Mouse (Mus musculus): Measurements from ENCODE around the gene Grin2c.

DNA sequence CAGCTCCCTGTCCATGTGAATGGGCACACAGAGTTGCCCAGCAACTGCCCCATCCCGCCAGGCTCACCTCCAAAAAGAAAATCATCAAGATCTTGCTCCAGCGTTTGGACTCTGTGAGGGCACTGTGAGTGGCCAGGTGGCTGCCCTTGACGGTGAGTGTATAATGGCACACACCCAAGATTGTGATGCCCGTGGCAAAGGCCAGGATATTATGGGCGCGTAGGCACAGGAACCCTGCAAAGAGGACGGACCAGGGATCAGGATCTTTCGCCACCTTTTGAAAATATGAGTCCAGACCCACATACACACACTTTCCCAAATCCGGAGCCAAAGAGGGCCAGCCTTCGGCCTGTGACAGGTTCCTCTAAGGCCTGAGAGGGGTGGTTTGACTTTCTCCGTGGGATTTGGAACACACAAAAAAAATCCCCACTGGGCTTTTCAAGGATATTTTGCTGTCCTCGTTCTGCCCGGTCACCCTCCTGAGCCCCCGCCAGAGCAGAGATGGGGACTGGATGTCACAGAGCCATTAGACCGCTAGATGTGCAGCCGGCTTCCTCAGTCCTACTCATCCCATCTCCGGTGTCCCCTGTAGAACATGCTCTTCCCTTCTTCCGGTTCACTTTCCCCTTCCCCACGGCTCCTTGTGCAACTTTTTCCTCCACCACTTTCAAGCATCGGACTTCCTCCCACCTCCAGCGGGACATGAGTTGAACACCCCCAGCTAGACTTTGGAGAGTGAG, 29.6 kb upstream of the Grin2c start:
- TF ChIP-seq CTCF (IDR thresholded peaks at IDR 0.05; ENCODE audit: control insufficient read depth, insufficient read depth, insufficient read length), result no peak
- TF ChIP-seq USF1 (IDR thresholded peaks at IDR 0.05; ENCODE audit: low read depth), result no peak
- TF ChIP-seq MYOG (IDR thresholded peaks at IDR 0.05; ENCODE audit: control insufficient read depth, extremely low read depth, insufficient read length), result no peak
- TF ChIP-seq MYOD1 (IDR thresholded peaks at IDR 0.05; ENCODE audit: control insufficient read depth, insufficient read length, low read depth), result no peak
- no peak for TF ChIP-seq CEBPB (IDR thresholded peaks at IDR 0.05; ENCODE audit: low read depth)
- TF ChIP-seq MAX (IDR thresholded peaks at IDR 0.05), result no peak
